Mouse (Mus musculus) urinary bladder, postnatal 36 days (tissue): Measurements from ENCODE around the gene Scg5.

Source experiments
- DNase-seq, 2 experiments: peaks; one replicate each; pipeline ENCODE4 v3.0.0; 2022; ENCODE audit warnings: low spot score in 2 of 2, mixed read lengths in 1 of 2

Gene Scg5

DNA sequence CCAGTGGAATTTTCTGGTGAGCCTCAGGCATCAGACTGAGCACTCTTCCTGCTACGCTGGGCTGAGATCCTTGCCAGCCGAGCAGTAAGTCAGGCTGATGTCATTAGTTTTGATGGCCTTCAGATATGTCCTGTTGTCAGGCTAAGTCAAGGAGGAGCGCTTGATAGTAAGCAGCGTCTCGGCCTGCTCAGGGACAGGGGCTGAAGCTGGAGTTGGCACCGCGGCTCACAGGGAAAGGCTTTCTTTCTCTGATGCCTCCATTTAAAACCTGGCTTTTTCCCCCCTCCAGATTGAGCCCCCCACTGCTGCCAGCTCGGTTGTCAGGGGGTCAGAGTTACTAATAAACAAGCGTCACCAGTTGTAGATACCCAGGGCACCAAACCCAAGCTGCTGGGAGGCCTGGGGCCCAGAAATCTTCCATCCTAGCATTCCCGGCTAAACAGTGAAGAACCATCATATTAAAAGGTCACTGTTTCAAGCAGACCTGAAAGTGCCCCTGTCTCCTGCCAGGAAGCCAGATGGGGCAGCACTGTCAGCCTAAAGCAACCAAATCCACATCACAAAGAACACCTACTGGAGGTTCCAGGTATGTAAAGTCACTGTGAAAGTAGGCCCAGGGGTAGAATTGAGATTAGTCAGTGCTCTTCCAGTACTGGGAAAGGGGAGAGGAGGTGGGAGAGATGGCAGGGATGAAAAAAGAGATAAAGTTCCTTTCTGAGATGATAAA is 21.9 kb downstream of the Scg5 start:
- DNase-seq, result no peak

DNA sequence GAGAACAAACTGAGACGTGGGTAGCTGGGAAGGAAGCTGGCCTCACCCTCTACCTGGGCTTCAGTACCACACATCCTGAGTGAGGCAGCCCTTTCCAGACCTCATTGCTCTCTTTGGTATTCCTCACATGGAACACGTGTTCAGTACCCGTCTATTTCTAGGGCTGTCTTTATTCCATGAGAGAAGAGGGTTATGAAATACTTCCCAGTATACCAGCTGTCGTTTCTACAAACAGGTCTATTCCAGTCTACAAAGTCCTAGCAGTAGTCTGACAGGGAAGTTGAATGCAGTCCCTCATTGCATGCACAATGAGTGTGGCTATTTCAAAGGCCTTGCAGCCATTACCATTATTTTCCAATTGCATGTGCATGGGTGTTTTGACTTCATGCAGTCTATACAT is 23.2 kb downstream of the Scg5 start:
- no peak for DNase-seq

DNA sequence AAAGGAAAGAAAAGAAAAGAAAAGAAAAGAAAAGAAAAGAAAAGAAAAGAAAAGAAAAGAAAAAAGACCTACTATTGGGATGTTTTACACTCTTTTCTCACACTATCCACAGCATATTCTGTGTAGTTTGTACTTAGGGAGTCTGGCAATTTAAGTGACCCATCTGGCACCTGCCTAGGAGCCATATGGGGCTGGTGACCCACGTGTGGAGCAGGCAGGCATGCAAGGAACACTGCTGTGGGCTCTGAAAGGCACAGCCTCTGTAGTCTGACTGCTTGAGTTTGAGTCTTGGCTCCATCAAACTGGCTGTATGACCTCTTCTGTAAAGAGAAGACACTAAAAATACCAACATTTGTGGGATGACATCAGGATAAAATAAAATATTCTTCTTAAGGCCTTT is 25.2 kb downstream of the Scg5 start:
- DNase-seq, result no peak

DNA sequence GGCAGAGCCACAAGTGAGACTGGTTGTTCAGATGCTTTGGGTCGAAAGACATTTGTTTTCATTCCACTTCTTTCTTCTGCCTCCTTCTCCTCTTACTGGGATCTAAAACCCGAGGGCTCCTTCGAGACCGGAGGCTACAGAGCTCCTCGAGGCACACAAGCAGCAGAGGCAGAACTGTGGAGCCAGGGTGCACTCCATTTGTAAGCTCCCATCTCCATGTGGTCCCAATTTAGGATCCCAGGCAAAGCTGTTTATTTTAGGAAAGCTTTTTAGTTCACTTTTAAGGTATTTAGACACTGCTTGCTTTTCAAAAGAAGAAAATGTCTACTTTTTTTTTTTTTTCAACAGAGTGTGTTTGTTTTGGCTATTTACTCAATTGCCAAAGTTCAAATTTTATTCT is 28.1 kb downstream of the Scg5 start:
- DNase-seq, result no peak

DNA sequence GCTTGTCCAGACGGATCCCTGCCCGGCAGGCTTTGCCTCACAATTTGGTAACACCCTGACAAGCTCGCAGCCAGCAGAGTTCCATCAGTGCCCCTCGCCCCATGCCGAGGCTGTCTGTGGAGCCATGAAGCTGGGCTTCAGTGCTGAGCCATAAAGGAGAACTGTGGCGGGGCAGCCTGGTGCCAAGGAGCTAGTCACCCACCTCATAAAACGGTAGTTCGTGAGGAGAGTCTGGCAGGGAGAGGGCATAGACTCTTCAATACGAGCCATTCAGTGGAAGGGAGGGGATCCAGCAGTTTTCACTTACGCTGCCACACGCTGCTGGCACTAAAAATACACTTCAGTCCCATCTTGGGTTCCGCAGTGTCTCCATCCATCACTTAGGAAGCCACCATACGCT is 30.3 kb downstream of the Scg5 start:
- no peak for DNase-seq

DNA sequence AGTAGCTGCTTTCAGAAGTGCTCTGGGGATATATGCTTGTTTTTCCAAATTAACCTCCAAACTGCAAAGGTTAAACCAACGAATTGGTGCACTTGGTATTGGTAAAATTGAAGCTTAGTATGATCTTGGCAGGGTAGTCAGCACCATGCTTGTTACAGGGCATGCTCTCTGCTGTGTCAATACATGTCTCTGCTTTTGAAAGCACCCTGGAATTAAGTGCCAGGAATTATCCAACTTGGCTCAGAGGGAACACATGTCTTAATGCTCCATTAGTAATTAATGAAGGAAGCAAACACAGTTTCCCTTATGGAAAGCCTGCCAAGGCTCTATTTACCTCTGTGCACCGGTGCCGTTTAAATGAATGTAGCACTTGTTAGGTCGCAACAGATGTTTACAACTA is 33.7 kb downstream of the Scg5 start:
- no peak for DNase-seq

DNA sequence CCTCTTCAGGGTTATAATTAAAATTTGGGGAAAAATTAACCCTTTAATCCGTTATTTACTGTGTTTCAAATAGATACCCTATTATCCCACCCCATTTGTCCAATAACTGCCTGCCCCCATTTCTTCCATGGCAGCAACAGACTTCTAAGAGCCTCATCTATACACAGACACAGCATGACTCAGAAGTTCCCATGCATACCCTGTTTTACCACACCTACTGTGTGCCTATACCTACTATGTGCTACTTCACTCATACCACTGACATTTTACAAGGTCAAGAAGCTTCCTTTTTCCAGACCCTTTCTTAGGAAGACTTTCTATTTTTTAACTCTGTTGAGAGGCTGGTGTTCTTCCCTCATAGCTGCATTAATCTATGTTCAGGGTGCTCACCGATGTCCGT is 35.4 kb downstream of the Scg5 start:
- DNase-seq, result no peak

DNA sequence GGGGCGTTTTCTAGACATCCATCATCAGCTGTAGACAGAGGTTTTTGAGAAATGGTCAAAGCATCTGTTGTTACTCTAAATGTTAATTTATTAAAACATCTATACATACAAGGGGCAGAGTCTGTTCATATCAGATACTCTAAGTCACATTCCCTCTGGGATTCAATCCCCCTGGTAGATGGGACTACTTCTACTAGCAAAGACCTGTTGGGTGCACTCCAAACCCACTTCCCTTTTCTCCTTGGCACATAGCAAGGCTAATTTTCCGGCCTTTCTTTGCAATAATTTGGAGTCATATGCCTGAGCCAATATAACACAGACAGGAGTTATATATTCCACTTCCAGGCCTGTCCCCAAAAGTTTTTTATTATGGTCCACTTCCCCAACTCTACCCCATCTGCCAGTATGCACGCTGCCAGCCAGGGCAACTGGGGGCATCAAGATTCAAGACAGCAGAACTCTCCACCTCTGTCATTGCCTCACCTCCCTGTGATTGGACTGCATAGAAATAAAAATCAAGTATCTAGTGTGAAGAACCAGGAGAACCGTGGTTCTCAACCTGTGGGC is 40.0 kb downstream of the Scg5 start:
- no peak for DNase-seq

DNA sequence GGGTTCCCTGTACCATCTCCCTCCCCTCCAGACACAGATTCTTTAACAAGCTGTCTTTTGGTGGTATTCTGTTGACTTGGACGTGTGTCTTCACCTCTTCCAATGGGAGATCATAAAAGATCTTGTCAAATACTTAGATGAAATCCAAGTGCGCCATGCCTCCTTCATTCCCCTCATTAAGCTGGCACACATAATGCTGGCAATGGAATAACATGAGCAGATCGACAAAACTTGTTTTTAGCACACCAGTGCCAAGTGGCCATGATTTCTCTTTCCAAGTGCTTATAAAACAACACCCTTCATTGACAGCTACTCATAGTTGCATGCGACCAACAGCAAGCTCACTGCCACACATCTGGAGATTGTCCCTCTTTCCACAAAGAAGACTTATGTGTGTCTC is 41.0 kb downstream of the Scg5 start:
- DNase-seq, result no peak

DNA sequence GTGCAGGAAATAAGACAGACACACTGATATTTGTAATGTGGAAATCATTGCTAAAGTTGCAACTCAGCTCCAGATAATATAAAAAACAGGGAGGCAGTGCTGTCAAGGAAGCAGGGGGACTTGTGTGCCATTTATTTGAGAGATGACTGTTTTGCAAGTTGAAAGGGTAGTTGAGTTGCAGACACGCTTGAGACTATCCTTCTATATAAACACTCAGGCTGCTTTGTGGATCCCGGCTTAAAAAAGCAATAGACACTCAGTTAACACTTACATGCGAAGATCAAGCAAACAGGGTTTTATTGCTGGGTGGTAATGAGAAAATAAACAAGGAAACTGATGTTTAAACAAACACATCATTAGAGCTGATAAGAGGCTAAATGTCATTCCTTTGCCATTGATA is 44.1 kb downstream of the Scg5 start:
- no peak for DNase-seq

DNA sequence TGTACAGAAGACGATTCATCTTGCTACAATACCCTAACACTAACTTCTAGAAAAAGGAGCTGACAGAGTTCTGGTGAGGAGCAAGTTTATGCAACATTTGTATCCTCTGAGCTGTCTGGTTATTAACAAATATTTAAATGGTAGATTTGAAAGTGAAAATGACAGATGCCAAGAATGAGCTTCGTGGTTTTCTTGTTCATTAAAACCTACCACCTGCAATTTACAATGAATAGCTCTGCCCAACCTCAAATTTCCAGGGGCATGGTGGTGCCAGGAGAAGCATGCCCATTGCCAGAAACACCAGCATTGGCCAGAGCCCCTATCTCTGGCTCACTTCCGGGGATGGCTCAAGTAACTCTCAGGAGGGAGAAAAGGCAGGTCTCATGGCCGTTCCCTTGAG is 47.4 kb downstream of the Scg5 start:
- no peak for DNase-seq

DNA sequence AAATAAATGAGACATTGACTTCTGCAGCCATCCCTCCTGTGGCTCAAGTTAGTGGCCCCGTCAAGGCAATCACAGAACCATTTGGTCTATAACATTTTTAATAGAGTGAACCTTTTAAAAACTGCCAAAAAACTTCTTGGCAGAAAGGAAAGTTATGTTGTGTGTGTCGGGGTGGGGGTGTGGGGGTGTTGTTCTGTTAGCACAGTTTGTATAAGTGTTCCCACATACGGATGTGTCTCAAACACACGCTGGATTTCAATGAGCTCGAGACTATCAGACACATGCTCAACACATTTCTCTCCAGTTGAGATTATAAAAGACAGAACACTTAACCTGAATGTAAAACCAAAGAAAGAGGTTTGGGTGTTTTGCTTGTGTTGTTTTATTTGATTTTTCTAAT is 47.8 kb downstream of the Scg5 start:
- DNase-seq, result no peak

DNA sequence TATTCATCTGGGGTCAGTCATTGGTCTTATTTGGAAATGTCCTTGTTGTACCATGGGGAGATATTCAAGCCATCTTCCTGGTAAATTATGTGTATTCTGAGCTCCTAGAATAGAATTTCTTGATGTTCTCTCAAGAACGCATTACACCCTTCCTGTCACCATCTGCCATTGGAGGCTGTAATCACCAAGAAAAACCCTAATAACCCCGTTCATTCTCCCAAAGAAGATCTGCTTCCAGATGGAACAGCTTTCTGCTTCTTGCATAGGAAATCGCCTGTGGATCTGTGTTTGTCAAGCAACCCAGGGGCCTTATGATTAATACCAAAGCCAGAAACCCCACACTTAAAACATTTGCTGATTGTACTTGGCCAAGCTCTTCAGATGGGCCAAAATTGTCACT is 49.6 kb downstream of the Scg5 start:
- DNase-seq, result no peak

DNA sequence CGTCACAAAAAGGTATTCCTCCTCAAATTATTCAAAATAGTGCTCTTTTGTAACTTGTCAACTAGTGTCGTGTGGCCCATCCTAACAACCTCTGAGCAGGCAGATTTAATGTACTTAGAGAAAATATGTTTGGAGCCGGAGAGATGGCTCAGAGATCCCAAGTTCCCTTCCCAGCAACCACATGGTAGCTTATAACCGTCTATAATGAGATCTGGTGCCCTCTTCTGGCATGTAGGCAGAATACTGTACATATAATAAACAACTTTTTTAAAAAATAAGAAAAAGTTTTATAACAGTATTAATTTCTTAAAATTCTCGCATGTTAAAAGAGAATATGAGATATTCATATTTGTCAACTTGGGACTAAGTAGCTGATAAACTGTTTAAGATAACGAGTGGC is 50.9 kb downstream of the Scg5 start:
- DNase-seq, result no peak

DNA sequence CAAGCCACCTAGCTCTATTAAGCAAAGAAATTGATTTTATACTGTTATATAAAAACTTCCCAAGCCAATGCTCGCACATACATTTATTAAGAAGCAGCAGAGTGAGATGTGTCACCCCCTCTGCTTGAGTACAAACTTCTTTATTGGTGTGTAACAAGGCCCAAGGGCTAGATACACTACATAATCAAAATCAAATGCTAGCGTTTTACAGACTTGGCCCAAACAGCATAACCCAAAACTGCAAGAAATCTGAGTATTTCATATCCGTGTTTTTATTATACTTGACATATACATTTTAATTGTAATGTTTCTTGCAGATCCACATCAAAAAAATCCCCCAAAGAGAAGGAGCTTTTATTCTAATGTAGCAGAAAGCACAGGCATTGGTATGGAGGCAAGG is 52.6 kb downstream of the Scg5 start:
- no peak for DNase-seq

DNA sequence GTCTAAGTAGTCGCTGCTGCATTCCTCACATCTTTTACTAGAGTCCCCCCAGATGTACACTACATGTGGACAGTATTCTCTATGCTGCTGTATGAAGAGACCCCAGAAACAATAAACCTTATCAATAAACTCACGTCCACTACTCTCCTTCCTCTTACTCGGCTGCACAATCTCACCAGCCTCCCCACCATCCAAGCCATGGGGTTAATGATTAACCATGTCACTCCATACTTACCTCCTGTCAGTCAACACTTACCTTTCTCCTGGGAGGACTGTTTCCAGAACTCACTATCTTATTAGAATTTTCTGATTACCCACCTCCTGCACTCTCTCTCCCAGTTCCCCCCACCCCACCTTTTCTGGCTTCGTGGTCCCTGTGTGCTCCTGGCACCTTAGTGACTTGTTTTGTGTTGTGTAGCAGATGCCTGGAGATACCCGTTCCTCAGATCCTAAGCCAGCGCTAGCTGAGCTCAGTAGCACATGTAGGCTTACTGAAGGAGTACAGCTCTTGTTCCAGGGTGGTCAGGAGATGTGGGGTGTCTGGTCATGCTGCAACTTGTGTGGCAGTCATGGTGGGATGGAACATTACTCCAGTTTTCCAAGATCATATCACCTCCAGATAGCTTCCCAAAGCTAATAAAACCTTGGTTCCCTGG is 54.6 kb downstream of the Scg5 start:
- DNase-seq, result no peak

DNA sequence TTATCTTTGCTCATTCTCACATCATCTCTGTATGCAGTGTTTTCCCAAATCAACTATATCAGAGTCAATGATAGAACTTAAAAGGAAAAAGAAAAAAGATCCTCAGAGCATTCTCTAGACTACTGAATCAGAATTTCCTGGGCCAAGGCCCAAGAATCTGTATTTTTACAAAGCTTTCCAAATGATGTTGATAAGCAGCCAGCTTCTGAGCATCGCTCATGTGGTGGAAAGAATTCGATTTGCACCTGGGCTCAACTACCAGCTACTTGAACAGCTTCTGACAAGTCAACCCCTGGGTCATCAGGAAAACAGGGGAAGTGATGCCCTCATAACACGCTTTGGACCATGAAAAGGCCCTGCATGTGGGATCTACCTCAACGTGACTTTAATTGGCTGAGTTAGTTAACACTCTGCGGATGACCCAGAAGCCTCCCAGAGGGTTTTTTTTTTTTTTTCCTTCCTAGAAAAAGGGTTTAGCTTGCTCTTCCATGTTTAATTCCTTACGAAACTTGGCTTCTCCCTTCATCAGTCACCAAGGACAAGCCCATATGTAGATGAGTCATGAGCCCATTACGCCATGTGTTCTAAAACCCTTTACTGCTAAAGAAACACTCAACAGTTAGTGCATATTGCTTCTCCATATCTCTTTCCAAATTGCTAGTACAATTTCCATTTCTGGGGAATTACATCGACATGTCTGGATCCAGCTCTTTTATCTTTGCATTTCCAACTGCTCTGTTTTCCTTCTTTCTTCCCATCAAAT is 60.2 kb downstream of the Scg5 start:
- no peak for DNase-seq

DNA sequence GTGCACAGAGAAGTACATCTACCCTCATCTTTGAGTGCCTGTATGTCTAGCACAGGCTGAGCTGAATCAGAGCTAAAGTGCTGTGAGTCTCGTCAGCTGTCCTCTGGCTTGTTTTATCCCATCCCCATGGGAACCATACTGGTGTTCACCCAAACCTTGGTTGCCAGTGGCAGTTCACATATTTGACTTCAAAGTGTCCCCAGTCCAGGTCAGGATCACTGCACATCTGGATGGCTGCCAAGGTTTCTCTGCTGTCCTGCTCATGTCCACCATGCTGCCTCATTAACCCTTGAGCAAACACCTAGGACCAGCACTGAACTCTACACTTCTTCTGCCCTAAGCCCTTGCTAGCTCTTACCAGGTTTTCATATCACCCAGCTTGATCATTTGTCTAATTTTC is 63.0 kb downstream of the Scg5 start:
- DNase-seq, result no peak

DNA sequence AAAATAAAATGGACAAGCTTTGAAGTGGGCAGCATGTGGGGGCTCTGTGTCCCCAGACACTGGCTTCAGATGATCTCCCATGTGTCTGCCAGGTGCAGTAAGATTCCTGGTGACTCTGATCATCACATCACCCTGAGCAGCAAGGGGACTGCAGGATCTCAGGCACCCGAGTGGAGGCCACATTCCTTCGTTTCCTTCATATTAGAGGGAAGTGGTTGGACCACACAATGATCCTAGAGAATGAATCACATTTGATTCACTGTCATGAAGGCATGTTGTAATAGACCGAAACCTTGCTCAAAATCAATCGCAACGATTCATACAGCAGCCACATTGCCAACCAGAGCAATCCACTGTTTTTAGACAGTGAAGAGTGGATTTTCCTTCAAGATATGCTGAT is 64.0 kb downstream of the Scg5 start:
- DNase-seq, result no peak

DNA sequence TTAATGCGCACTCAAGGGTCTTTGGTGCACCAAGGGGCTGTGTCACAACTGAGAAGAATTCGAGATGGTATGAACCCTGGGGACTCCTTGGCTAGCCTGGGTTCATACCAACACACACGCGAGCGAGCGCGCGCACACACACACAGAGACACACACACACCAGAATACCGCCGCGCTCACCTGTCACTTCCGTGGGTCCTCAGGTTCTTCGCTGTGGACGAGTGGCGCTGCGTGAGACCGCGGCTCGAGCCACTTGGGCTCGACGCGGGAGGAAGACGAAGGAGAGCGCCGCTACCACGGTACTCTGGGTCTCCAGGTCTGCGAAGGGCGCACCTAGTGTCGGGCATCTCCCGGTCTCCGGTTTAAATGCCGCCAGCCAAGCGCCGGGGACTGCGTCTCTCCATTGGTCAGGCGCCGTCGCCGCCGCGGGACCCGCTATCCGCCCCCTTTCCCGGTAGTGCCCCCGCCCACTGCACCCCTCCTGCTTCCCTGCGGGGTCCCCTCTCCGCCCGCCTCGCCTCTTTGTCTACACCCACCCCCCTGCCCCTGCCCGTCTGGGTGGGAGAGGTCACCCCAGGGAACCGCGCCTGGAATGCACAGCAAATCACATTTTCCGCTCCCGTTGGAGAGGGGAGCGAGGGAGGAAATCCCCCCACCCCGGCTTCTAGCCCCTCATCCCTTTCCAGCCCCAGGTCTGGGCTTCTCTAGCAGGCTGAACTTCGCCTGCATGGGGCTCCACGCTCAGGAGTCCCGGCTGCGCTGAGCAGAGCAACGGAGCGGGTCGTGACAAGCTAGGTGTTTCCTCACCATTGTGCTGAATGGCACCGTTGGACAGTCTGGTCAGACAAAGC is 70.4 kb downstream of the Scg5 start, which contains the start of gene Grem1:
Grem1 (minus strand) TSS at position 336 of the 851 bp plus-strand sequence.
- no peak for DNase-seq

DNA sequence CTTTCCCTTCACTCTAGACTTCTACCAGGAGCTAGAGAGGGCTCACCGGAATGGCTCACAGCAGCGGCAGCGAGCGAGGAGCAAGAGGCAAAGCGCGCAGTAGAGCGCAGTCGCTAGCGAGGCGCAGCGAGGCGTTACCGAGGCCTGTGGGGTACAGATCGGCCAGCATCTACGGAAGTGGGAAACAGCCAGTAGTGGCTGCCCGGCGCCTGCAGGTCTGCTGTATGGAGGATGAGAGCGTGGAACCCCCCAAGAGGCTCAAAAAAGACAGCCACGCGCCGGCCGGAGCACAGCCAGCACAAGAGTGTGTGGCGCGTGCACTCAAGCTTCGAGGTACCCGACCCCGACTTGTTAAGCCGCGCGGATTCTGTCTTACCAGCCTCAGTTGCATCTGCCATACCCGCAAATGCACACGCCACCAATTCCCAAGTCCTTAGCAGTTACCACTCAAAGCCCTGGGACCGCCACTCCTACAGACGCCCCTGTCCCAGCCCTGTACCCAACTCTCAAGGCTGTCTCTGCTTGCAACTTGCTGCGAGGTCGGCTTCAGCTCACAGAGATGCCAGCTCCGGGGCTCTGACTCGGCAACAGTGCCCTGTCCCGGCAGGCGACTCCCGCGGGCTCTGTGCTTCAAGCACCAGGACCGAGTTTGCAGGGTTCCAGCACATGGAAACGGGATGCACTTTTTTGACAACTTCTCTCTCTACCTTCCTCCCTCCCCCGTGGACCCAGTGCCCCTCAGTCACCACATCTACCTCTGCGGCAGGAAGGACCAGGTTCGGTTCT is 71.2 kb downstream of the Scg5 start:
- no peak for DNase-seq
